Mouse (Mus musculus) heart, adult 2 months (tissue): ENCODE results near the gene Ddx50. TPM values are rescaled to one million over a fixed set of nuclear protein-coding genes. Genes with fewer than 3 reads are reported as not detected.
"Not testable (repeated sequence)": the region's sequence is repeated elsewhere in the genome, so short reads cannot be mapped to it uniquely, and the experiment has no call there.

ENCODE experiments used
- DNase-seq, 2 experiments: peaks; one replicate each; pipeline ENCODE4 v3.0.0; 2021
- H3K27ac ChIP-seq: fragments of 200-600 bp; 2 replicates; pipeline ENCODE4 v1.8.1; 2022
- H3K27me3 ChIP-seq: fragments of 200-500 bp; 2 replicates; pipeline ENCODE4 v1.6.1; 2012; ENCODE audit warnings: mild to moderate bottlenecking, low read length, inconsistent platforms, mixed read lengths; ENCODE audit not compliant: control insufficient read depth, insufficient read depth
- H3K36me3 ChIP-seq: fragments of 200-500 bp; 2 replicates; pipeline ENCODE4 v1.6.1; 2012; ENCODE audit warnings: low read length, inconsistent platforms; ENCODE audit not compliant: control insufficient read depth, insufficient read depth
- H3K4me1 ChIP-seq: fragments of 200-500 bp; 2 replicates; pipeline ENCODE4 v1.6.1; 2011; ENCODE audit warnings: low read length; ENCODE audit not compliant: control insufficient read depth, insufficient read depth
- H3K4me3 ChIP-seq: fragments of 200-600 bp; 2 replicates; pipeline ENCODE4 v1.8.1; 2022
- H3K79me2 ChIP-seq: fragments of 200-500 bp; replicated peaks from 2 replicates; pipeline ENCODE4 v1.6.1; 2012; ENCODE audit warnings: mild to moderate bottlenecking, inconsistent platforms, low read length, moderate library complexity, mixed read lengths; ENCODE audit not compliant: control insufficient read depth, insufficient read depth
- H3K9ac ChIP-seq: fragments of 200-500 bp; 2 replicates; pipeline ENCODE4 v1.6.1; 2012; ENCODE audit warnings: low read depth, mild to moderate bottlenecking, control low read depth, inconsistent platforms, low read length, mixed read lengths
- CTCF ChIP-seq: fragments of 200-600 bp; IDR thresholded peaks from 2 replicates; pipeline ENCODE4 v1.8.1; 2022; ENCODE audit warnings: antibody characterized with exemption, mild to moderate bottlenecking, moderate library complexity
- EP300 ChIP-seq: fragments of 200-500 bp; IDR thresholded peaks from 2 replicates; pipeline ENCODE4 v1.6.1; 2011; ENCODE audit warnings: low read depth, low read length, control low read depth; ENCODE audit not compliant: insufficient read depth
- POLR2A ChIP-seq: fragments of 200-500 bp; IDR thresholded peaks from 2 replicates; pipeline ENCODE4 v1.6.1; 2011; ENCODE audit warnings: mild to moderate bottlenecking, low read depth, low read length, control low read depth; ENCODE audit not compliant: insufficient read depth
- WGBS: fragments of 180-500 bp; shearing (Covaris S2); methylation state at CpG from one replicate; pipeline ENCODE4 v1.1.7; 2018; 5-methylcytosine and 5-hydroxymethylcytosine counted together
- intact Hi-C: fragments of 180-260 bp; cut with DNase I; formaldehyde crosslinking; loops from one replicate; pipeline ENCODE4 v1.15.1; 2025
- polyA plus RNA-seq: library from polyadenylated mRNA; depleted of rRNA; stranded (reverse); fragments of >200 nt; gene quantifications from 2 replicates; pipeline ENCODE4 v1.2.3, GENCODE M21; 2012
- total RNA-seq, 2 experiments: library from RNA; stranded (reverse); gene quantifications; 2 replicates each; pipeline ENCODE4 v1.2.3; 2021

Gene Ddx50
- total and polyA plus RNA-seq, 3 experiments, result 10.8 to 48.1 (median 48.0) TPM

DNA sequence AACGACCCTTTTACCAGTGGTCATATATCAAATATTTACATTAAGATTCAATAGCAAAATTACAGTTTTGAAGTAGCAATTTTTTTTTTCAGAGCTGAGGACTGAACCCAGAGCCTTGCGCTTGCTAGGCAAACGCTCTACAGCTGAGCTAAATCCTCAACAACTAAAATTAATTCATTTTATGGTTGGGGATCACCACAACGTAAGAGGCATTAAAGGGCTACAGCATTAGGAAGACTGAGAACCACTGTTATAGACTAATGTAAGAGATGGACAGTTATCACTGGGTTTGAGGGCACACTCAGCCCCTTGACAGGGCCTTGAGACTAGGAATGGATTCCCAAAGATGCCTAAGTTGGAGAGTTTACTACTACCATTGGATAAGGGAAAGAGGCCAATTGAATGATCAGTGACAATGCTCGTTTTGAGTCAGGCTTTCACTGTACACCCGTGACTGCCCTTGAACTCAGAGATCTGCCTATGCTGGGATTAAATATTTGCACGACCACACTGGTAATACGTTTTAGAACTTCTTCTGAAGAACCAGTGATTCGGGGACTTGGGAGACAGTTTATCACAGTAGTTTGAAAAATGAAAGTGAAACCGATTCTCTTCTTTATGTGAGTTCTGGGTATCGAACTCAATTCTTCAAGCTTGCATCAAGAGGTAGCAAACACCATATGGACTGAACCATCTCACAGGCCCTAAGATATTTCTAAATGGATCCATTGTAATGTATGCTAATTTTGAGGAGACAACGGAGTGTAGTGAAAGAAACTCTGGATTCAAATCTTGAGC lies 47.6 kb downstream of the Ddx50 start:
- WGBS, result 84% methylated on average over 12 of the region's 12 CpGs
- peaks cover 2% of the 10 kb centered on the region for H3K4me1 ChIP-seq
- H3K4me3 ChIP-seq, result no peak overlapping the region
- H3K36me3 ChIP-seq, result no peaks in the 10 kb centered on the region
- no peaks in the 10 kb centered on the region for H3K27me3 ChIP-seq
- H3K27ac ChIP-seq, result no peak overlapping the region
- H3K9ac ChIP-seq, result no peak overlapping the region
- intact Hi-C loops, result loop anchor here (2.0 kb wide), 1 partner anchor 47 kb away; the partner anchor contains the start of gene Ddx50
- no peak for TF ChIP-seq CTCF
- no peak for TF ChIP-seq EP300
- TF ChIP-seq POLR2A, result no peak
- no peak for DNase-seq
- H3K79me2 ChIP-seq, result peaks cover 4% of the 10 kb centered on the region; the same call in 1 of the 2 replicates

DNA sequence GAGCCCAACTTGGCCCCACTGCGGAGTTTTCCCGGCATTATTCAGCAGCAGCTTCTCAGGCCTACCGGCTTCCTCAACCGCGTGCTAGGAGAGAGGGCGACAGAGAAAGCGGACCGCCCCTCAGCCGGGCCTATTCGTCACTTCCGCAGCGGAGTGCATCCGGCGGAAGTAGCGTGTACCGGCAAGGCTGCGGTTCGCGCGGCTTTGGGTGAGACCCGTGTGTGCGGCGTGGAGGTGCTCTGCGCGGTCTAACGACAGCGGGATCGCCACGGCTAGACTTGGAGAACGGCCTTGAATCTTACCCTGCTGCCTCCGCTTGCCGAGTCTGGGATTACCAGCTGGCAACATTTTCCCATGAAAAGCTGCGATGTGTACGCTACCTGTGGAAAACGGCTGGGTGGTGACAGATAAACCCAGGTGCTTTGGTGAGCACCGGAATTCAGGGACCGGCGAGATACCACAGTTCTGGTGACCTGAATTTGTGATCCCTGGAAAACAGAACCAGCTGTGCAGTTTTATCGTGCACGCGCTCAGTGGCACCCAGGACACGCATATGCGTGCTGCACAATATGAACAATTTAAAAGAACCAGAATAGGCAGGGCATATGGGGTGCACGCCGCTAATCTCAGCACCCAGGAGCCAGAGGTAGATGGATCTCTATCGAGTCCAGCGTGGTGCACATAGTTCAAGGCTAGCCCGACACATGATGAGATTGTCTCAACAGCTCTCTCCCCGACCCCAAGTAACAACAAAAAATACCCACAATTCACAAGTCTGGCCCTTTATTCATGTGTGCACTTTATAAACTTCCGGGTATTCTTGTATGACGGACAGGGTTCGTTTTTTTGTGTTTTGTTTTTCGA lies 48.6 kb downstream of the Ddx50 start, which contains the start of gene Ddx21:
TSS of gene Ddx21 (minus strand) at position 105 of the 864 bp plus-strand sequence.
- H3K27ac ChIP-seq, result peak within 1 kb of the TSS; percentile 71
- peak; percentile 91 to 93 for DNase-seq
- peaks cover 4% of the 10 kb centered on the region; the same call in 1 of the 2 replicates for H3K79me2 ChIP-seq
- TF ChIP-seq POLR2A (peak; percentile 93), CTCF (no peak), EP300 (0 out of 2 replicates have a peak, but pooled peaks have one; percentile 19)
- H3K36me3 ChIP-seq, result no peaks in the 10 kb centered on the region
- H3K4me3 ChIP-seq, result peak within 1 kb of the TSS; percentile 80
- peaks cover 2% of the 10 kb centered on the region for H3K4me1 ChIP-seq
- H3K9ac ChIP-seq, result peak within 1 kb of the TSS; percentile 77
- no peaks in the 10 kb centered on the region for H3K27me3 ChIP-seq
- WGBS, result 3% methylated on average over 53 of the region's 53 CpGs
- intact Hi-C loops, result loop anchor here (2.0 kb wide), 1 partner anchor 48 kb away; the partner anchor contains the start of gene Ddx50

DNA sequence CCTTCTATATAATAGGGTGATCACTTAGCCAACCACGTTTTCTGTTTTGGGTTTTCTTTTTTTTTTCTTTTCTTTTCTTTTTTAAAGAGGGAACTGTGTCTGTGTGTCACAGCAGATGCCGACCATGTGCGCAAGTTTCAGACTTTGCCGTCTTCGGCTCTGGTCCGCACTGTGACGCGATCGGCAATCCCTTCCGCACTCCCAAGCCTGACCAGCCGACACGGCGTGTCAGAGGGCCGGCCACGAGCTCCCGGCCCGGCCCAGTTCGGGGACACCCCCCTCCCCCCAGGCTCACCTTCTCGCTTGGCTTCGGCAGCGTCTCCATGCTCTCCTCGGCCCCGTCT lies 49.2 kb downstream of the Ddx50 start:
- TF ChIP-seq CTCF (no peak), POLR2A (no peak), EP300 (no peak)
- intact Hi-C loops, result loop anchor here (2.0 kb wide), 1 partner anchor 49 kb away; the partner anchor contains the start of gene Ddx50
- DNase-seq, result no peak
- WGBS, result 0% methylated on average over 23 of the region's 23 CpGs
- peak overlapping the region; percentile 77 for H3K9ac ChIP-seq
- H3K4me3 ChIP-seq, result peak overlapping the region; percentile 80
- H3K36me3 ChIP-seq, result no peaks in the 10 kb centered on the region
- H3K27me3 ChIP-seq, result no peaks in the 10 kb centered on the region
- peaks cover 2% of the 10 kb centered on the region for H3K4me1 ChIP-seq
- peaks cover 4% of the 10 kb centered on the region; the same call in 1 of the 2 replicates for H3K79me2 ChIP-seq
- H3K27ac ChIP-seq, result peak overlapping the region; percentile 71

DNA sequence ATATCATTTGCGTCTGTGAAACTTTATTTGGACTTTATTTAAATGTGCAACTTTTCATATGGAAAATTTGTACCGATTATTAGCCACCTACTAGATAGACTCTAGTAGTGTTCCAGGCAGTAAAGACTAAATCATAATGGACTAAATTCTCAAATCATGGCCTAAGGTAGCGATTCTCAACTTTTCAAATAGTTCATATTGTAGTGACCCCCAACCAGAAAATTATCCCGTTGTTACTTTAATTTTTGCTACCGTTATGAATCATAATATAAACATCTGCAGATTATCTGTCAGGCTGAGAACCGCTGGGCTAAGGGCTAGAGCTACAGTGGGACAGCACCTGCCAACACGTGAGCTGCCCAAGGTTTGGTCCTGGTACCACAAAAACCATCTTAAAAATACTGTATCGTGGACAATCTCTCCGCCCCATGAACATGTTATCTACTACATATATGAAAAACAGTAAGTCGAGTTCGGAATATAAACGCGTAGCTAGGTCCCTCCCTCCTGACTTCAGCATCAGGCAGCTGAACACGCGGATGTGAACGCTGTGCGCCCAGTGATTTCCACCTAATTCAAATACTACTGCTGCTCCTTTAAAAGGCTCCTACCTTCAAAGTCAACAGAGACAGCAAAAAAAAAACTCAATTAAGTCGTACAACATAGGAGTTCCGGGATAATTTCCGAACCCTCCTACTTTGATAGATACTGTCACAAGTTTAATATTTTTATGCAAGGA lies 49.8 kb downstream of the Ddx50 start:
- TF ChIP-seq CTCF (no peak), POLR2A (no peak), EP300 (no peak)
- peak overlapping the region; percentile 80 for H3K4me3 ChIP-seq
- no peaks in the 10 kb centered on the region for H3K36me3 ChIP-seq
- WGBS, result 10% methylated on average over 20 of the region's 20 CpGs
- intact Hi-C loops, result no loop called here
- no peak overlapping the region for H3K9ac ChIP-seq
- DNase-seq, result no peak
- no peaks in the 10 kb centered on the region for H3K27me3 ChIP-seq
- H3K4me1 ChIP-seq, result peaks cover 2% of the 10 kb centered on the region
- peaks cover 4% of the 10 kb centered on the region; the same call in 1 of the 2 replicates for H3K79me2 ChIP-seq
- peak overlapping the region; percentile 71; the same call in 1 of the 2 replicates for H3K27ac ChIP-seq

DNA sequence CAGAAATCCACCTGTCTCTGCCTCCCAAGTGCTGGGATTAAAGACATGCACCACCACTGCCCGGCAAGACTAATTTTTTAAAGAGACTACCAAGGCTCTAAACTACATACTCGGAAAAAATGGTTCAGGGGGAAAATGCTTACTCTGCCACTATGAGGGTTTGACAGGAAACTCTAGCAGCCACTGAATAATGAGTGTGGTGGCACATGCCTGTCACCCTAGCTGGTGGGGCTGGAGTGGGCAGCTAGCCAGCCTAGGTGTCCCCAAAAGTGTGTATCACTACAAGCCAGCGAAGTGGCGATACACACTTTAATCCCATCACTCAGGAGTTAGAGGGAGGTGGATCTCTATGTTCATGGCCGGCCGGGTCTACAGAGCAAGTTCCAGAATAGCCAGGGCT lies 51.0 kb downstream of the Ddx50 start:
- DNase-seq, result no peak
- TF ChIP-seq CTCF (no peak), POLR2A (no peak), EP300 (no peak)
- intact Hi-C loops, result no loop called here
- Histone ChIP-seq H3K4me3 (no peak overlapping the region), H3K9ac (no peak overlapping the region), H3K36me3 (no peaks in the 10 kb centered on the region), H3K4me1 (peaks cover 2% of the 10 kb centered on the region), H3K27me3 (no peaks in the 10 kb centered on the region), H3K79me2 (peaks cover 4% of the 10 kb centered on the region; the same call in 1 of the 2 replicates), H3K27ac (no peak overlapping the region)
- WGBS, result 79% methylated on average over 6 of the region's 6 CpGs

DNA sequence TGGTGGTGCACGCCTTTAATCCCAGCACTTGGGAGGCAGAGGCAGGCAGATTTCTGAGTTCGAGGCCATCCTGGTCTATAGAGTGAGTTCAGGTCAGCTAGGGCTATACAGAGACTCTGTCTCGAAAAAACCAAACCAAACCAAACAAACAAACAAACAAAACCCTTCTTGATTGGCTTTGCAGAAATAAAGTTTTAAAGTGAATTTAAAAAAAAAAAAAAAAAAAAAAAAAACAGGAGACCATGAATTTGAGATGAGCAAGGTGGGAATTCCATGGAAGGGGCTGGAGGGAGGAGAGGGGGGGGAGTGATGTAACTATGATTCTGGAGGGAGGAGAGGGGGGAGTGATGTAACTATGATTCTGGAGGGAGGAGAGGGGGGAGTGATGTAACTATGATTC lies 51.7 kb downstream of the Ddx50 start:
- H3K4me1 ChIP-seq, H3K27me3 ChIP-seq, H3K36me3 ChIP-seq, H3K27ac ChIP-seq, DNase-seq, intact Hi-C loops, H3K4me3 ChIP-seq, H3K79me2 ChIP-seq, H3K9ac ChIP-seq: not testable (repeated sequence)
- WGBS, result 96% methylated on average over 3 of the region's 3 CpGs
